Mouse (Mus musculus): Measurements from ENCODE around the gene Best3.

- TF ChIP-seq POLR2A (IDR thresholded peaks at IDR 0.05; ENCODE audit: low read depth, low read length) (no peak), CTCF (IDR thresholded peaks at IDR 0.05; ENCODE audit: extremely low read depth, insufficient read length, insufficient replicate concordance, low read depth, low read length) (no peak)
These were observed 12.8 kb downstream of the Best3 start for GRCm38 (mm10) chr10:116998716-116999455.
